ENCODE assay signal across 27 mouse cellular contexts in genomic region chr8:77979106-77979505, GRCm38 (mm10).
"Had no signal": no experiment of that assay in that cellular context is flagged by ENCODE, and none has a peak within 500 bp of the region (broad histone marks: within the 10 kb centered on the region; RNA-seq: fewer than 3 reads in every experiment).

No protein-coding gene starts in this region.

- H3K9ac ChIP-seq: limb, embryonic 12.5 days; limb, embryonic 13.5 days; limb, embryonic 15.5 days; liver, embryonic 12.5 days; liver, embryonic 13.5 days; liver, embryonic 14.5 days; liver, embryonic 15.5 days; liver, postnatal 0 days; lung, embryonic 15.5 days; midbrain, embryonic 12.5 days; midbrain, embryonic 13.5 days; midbrain, embryonic 15.5 days; neural tube, embryonic 12.5 days; neural tube, embryonic 13.5 days had no signal

- H3K27me3 ChIP-seq: limb, embryonic 12.5 days; limb, embryonic 13.5 days; limb, embryonic 15.5 days; liver, embryonic 12.5 days; liver, embryonic 13.5 days; liver, embryonic 15.5 days; lung, embryonic 15.5 days; megakaryocyte, embryonic 14.5 days; midbrain, embryonic 12.5 days; midbrain, embryonic 13.5 days; midbrain, embryonic 15.5 days; neural tube, embryonic 12.5 days; neural tube, embryonic 13.5 days had no signal

- H3K27ac ChIP-seq: left cerebral cortex, adult 2 months; limb, embryonic 10.5 days; limb, embryonic 12.5 days; limb, embryonic 13.5 days; limb, embryonic 15.5 days; liver, embryonic 12.5 days; liver, embryonic 13.5 days; liver, embryonic 14.5 days; liver, embryonic 15.5 days; macrophage; midbrain, embryonic 10.5 days; midbrain, embryonic 12.5 days; midbrain, embryonic 13.5 days; midbrain, embryonic 15.5 days; neural tube, embryonic 12.5 days; neural tube, embryonic 13.5 days had no signal

- H3K9me3 ChIP-seq: limb, embryonic 10.5 days; limb, embryonic 12.5 days; limb, embryonic 13.5 days; limb, embryonic 15.5 days; liver, embryonic 12.5 days; liver, embryonic 13.5 days; liver, embryonic 15.5 days; lung, embryonic 15.5 days; midbrain, embryonic 10.5 days; midbrain, embryonic 12.5 days; midbrain, embryonic 13.5 days; midbrain, embryonic 15.5 days; neural tube, embryonic 12.5 days; neural tube, embryonic 13.5 days had no signal

- H3K4me1 ChIP-seq: limb, embryonic 10.5 days; limb, embryonic 12.5 days; limb, embryonic 13.5 days; limb, embryonic 15.5 days; liver, embryonic 12.5 days; liver, embryonic 13.5 days; liver, embryonic 15.5 days; megakaryocyte, embryonic 14.5 days; midbrain, embryonic 10.5 days; midbrain, embryonic 12.5 days; midbrain, embryonic 13.5 days; midbrain, embryonic 15.5 days; neural tube, embryonic 12.5 days; neural tube, embryonic 13.5 days had no signal

- H3K4me2 ChIP-seq: limb, embryonic 12.5 days; limb, embryonic 13.5 days; limb, embryonic 15.5 days; liver, embryonic 11.5 days; liver, embryonic 12.5 days; liver, embryonic 13.5 days; liver, embryonic 15.5 days; lung, embryonic 15.5 days; midbrain, embryonic 11.5 days; midbrain, embryonic 12.5 days; midbrain, embryonic 13.5 days; midbrain, embryonic 15.5 days; neural tube, embryonic 12.5 days; neural tube, embryonic 13.5 days had no signal

- H3K36me3 ChIP-seq: limb, embryonic 10.5 days; limb, embryonic 12.5 days; limb, embryonic 13.5 days; limb, embryonic 15.5 days; liver, embryonic 12.5 days; liver, embryonic 13.5 days; liver, embryonic 15.5 days; lung, embryonic 15.5 days; midbrain, embryonic 10.5 days; midbrain, embryonic 12.5 days; midbrain, embryonic 13.5 days; midbrain, embryonic 15.5 days; neural tube, embryonic 12.5 days; neural tube, embryonic 13.5 days had no signal

- DNase-seq: layer of hippocampus, postnatal 36 days; left cerebral cortex, postnatal 4 days; liver; liver, embryonic 13.5 days; liver, postnatal 0 days; midbrain, embryonic 14.5 days had no signal

- ATAC-seq: liver, embryonic 12.5 days; liver, postnatal 0 days; midbrain, embryonic 13.5 days; midbrain, embryonic 15.5 days; midbrain, embryonic 16.5 days had no signal

- H3K4me3 ChIP-seq: left cerebral cortex, adult 2 months; limb, embryonic 10.5 days; limb, embryonic 12.5 days; limb, embryonic 13.5 days; limb, embryonic 15.5 days; liver, embryonic 12.5 days; liver, embryonic 13.5 days; liver, embryonic 15.5 days; lung, embryonic 15.5 days; megakaryocyte, embryonic 14.5 days; midbrain, embryonic 10.5 days; midbrain, embryonic 12.5 days; midbrain, embryonic 13.5 days; midbrain, embryonic 15.5 days; myocyte; neural tube, embryonic 12.5 days; neural tube, embryonic 13.5 days had no signal
